Mouse (Mus musculus) liver, postnatal 0 days (tissue): ENCODE measurements around the gene Ston1.

Source experiments
- CTCF ChIP-seq: sonication (generic); IDR thresholded peaks from 2 replicates; pipeline ENCODE4 v1.5.1; 2016; ENCODE audit warnings: antibody characterized with exemption, low read depth
- EP300 ChIP-seq: IDR thresholded peaks from 2 replicates; pipeline ENCODE4 v1.6.1; 2016; ENCODE audit warnings: antibody characterized with exemption, low read depth, mild to moderate bottlenecking

- TF ChIP-seq EP300: 0 out of 2 replicates have a peak, but pooled peaks have one; percentile 26
- no peak for TF ChIP-seq CTCF
Observed at GRCm38 (mm10) chr17:88628676-88629380, 31.3 kb downstream of the Ston1 start.
